ENCODE assay signal across 8 mouse cellular contexts in genomic region chr17:80391423-80392403, GRCm38 (mm10). TPM values are rescaled to one million over a fixed set of nuclear protein-coding genes. Genes with fewer than 3 reads are reported as not detected.
A peak's percentile ranks its signal among the peaks of the same experiment; 100 is the strongest.
DNase-seq lines count a peak whose midpoint lies in the region; ATAC-seq and TF ChIP-seq lines count a peak whose summit lies in the region.

No protein-coding gene starts in this region.

- no peaks in the 10 kb centered on the region for H3K27me3 ChIP-seq in cerebellum, adult 2 months (ENCODE audit: control insufficient read depth, insufficient read depth, low read length)
- H3K27me3 ChIP-seq in hindbrain, postnatal 0 days (ENCODE audit: insufficient read depth, low read length): no peaks in the 10 kb centered on the region
- no peaks in the 10 kb centered on the region; the same call in 1 of the 2 replicates for H3K27me3 ChIP-seq in limb, embryonic 12.5 days
- no peaks in the 10 kb centered on the region for H3K27me3 ChIP-seq in midbrain, embryonic 11.5 days (ENCODE audit: control insufficient read depth, insufficient read depth, low read length)

- no peak for TF ChIP-seq POLR2A in cerebellum, adult 2 months (IDR thresholded peaks at IDR 0.05; ENCODE audit: borderline replicate concordance, insufficient read depth, low read length)

- no peak overlapping the region for H3K27ac ChIP-seq in cerebellum, adult 2 months (ENCODE audit: insufficient read depth, low read length)
- no peak overlapping the region for H3K27ac ChIP-seq in hindbrain, postnatal 0 days
- no peak overlapping the region for H3K27ac ChIP-seq in limb, embryonic 12.5 days
- H3K27ac ChIP-seq in midbrain, embryonic 11.5 days (ENCODE audit: low read depth, low read length): no peak overlapping the region

- peak in 1 of 2 experiments; percentile 6 for DNase-seq in cerebellum, adult 2 months
- no peak for DNase-seq in cerebellum, adult 11 months
- peak; percentile 9 to 31 for DNase-seq in cerebellum, postnatal 25 days
- DNase-seq in gastrocnemius, postnatal 10 days: peak; percentile 39
- peak; percentile 69 for DNase-seq in hindbrain, postnatal 0 days (ENCODE audit: low spot score)
- DNase-seq in midbrain, embryonic 11.5 days (ENCODE audit: low spot score, missing footprints): peak; percentile 91
- DNase-seq in spleen, adult 18-20 months: peak; percentile 57 to 68

- H3K4me2 ChIP-seq in hindbrain, postnatal 0 days (ENCODE audit: low read depth, low read length): peak overlapping the region; percentile 75
- peak overlapping the region; percentile 63 for H3K4me2 ChIP-seq in limb, embryonic 12.5 days
- peak overlapping the region; percentile 57 for H3K4me2 ChIP-seq in midbrain, embryonic 11.5 days

- 14% methylated on average over 17 of the region's 17 CpGs for WGBS in cerebellum, adult 2 months
- WGBS in hindbrain, postnatal 0 days: 15% methylated on average over 17 of the region's 17 CpGs
- WGBS in limb, embryonic 12.5 days: 14% methylated on average over 17 of the region's 17 CpGs
- 17% methylated on average over 17 of the region's 17 CpGs for WGBS in midbrain, embryonic 11.5 days

- H3K4me3 ChIP-seq in cerebellum, adult 2 months (replicated peaks; ENCODE audit: insufficient read depth, low read depth, low read length): peak overlapping the region; percentile 53
- H3K4me3 ChIP-seq in hindbrain, postnatal 0 days (ENCODE audit: low read length): peak overlapping the region; percentile 47
- H3K4me3 ChIP-seq in limb, embryonic 12.5 days (replicated peaks): peak overlapping the region; percentile 43
- peak overlapping the region; percentile 30 for H3K4me3 ChIP-seq in midbrain, embryonic 11.5 days (ENCODE audit: low read depth, low read length)

- peaks cover 6% of the 10 kb centered on the region; the same call in 1 of the 2 replicates for H3K4me1 ChIP-seq in cerebellum, adult 2 months (ENCODE audit: control insufficient read depth, insufficient read depth, low read length)
- 0 out of 2 replicates have a peak, but pooled peaks cover 5% of the 10 kb centered on the region for H3K4me1 ChIP-seq in hindbrain, postnatal 0 days (ENCODE audit: insufficient read depth, low read length)
- H3K4me1 ChIP-seq in limb, embryonic 12.5 days (replicated peaks): no peaks in the 10 kb centered on the region; the same call in 1 of the 2 replicates
- H3K4me1 ChIP-seq in midbrain, embryonic 11.5 days (ENCODE audit: control insufficient read depth, insufficient read depth, low read length): no peaks in the 10 kb centered on the region

- no peaks in the 10 kb centered on the region for H3K36me3 ChIP-seq in hindbrain, postnatal 0 days (ENCODE audit: insufficient read depth, low read length)
- 0 out of 2 replicates have a peak, but pooled peaks cover 4% of the 10 kb centered on the region for H3K36me3 ChIP-seq in limb, embryonic 12.5 days
- H3K36me3 ChIP-seq in midbrain, embryonic 11.5 days (ENCODE audit: control insufficient read depth, insufficient read depth, low read length): no peaks in the 10 kb centered on the region

- peak overlapping the region; percentile 25; the same call in 1 of the 2 replicates for H3K9ac ChIP-seq in hindbrain, postnatal 0 days (replicated peaks; ENCODE audit: low read length)
- 0 out of 2 replicates have a peak overlapping the region, but pooled peaks have one; percentile 45 for H3K9ac ChIP-seq in limb, embryonic 12.5 days (replicated peaks)
- H3K9ac ChIP-seq in midbrain, embryonic 11.5 days (ENCODE audit: low read length): peak overlapping the region; percentile 38

- no peak for TF ChIP-seq CTCF in cerebellum, adult 2 months (IDR thresholded peaks at IDR 0.05; ENCODE audit: borderline replicate concordance, insufficient read depth, low read depth, low read length)
- peak; percentile 56 for TF ChIP-seq CTCF in hindbrain, postnatal 0 days (IDR thresholded peaks at IDR 0.05; ENCODE audit: low read depth)

- H3K9me3 ChIP-seq in hindbrain, postnatal 0 days (ENCODE audit: low read length): no peaks in the 10 kb centered on the region
- no peaks in the 10 kb centered on the region for H3K9me3 ChIP-seq in limb, embryonic 12.5 days
- no peaks in the 10 kb centered on the region for H3K9me3 ChIP-seq in midbrain, embryonic 11.5 days (ENCODE audit: control insufficient read depth, low read length)

- ATAC-seq in hindbrain, postnatal 0 days: peak; percentile 91
- peak; percentile 87 for ATAC-seq in limb, embryonic 12.5 days (ENCODE audit: insufficient number of reproducible peaks, insufficient read depth, low FRiP score, low TSS enrichment, low read depth)
- peak; percentile 91 for ATAC-seq in midbrain, embryonic 11.5 days (ENCODE audit: low FRiP score)

RNA-seq across cellular contexts. Expression of gene Gm10190, which starts 18.4 kb away (rescaled TPM):
- not detected in 2 replicates for polyA plus RNA-seq in cerebellum, adult 2 months (2012; rRNA removed)
- total RNA-seq in gastrocnemius, postnatal 10 days (2021): under 1 TPM in 1 of 2 experiments, not detected in 1; 0.96 TPM
- not detected in 2 replicates for total RNA-seq in hindbrain, postnatal 0 days (2014; rRNA removed)
- polyA plus RNA-seq in hindbrain, postnatal 0 days (2015; fragmentation: Nextera tagmentation; extraction: Ambion mirVana): 3.4 and 4.7 TPM in 2 replicates
- 1.0 and 2.9 TPM in 2 replicates for polyA plus RNA-seq in limb, embryonic 12.5 days (2016; fragmentation: Nextera tagmentation; extraction: Ambion mirVana)
- polyA plus RNA-seq in midbrain, embryonic 11.5 days (2014; fragmentation: Nextera tagmentation; extraction: Ambion mirVana): 0.72 and 1.1 TPM in 2 replicates
